Mouse (Mus musculus) ES-E14 (cell line): Measurements from ENCODE around the gene Mum1.
"Not testable (repeated sequence)": the region's sequence is repeated elsewhere in the genome, so short reads cannot be mapped to it uniquely, and the experiment has no call there.

Experiments used
- CHD2 ChIP-seq: IDR thresholded peaks from 2 replicates; pipeline ENCODE4 v1.6.1; 2014; ENCODE audit warnings: mild to moderate bottlenecking, low read depth, low read length, inconsistent platforms
- HCFC1 ChIP-seq: IDR thresholded peaks from 2 replicates; pipeline ENCODE4 v1.6.1; 2012; ENCODE audit warnings: low read length, inconsistent platforms, borderline replicate concordance; ENCODE audit not compliant: insufficient read depth

DNA sequence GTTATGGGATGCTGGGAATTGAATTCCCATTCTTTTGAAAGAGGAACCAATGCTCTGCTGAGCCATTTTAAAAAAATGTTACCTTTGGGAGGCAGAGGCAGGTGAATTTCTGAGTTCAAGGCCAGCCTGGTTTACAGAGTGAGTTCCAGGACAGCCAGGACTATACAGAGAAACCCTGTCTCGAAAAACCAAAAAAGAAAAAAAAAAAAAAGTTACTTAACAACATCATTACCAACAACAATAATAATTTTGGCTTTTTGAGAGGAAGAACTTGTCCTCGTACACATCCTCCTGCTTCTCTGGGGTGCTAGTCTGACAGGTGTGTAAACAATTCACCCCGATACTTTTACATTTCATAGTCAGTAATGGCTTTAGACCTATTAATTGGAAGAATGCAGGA lies 22.2 kb downstream of the Mum1 start:
- not testable (repeated sequence) for TF ChIP-seq CHD2, HCFC1
